Mouse (Mus musculus) embryonic facial prominence, embryonic 11.5 days (tissue): Measurements from ENCODE around the gene Klf5. TPM values are rescaled to one million over a fixed set of nuclear protein-coding genes. Genes with fewer than 3 reads are reported as not detected.

Source experiments
- ATAC-seq: fragments of 200-750 bp; cut with Nextera tagmentation; replicated peaks from 2 replicates; pipeline ENCODE4 v1.8.0; 2017; ENCODE audit warnings: low read depth; ENCODE audit not compliant: insufficient number of reproducible peaks, low FRiP score, low TSS enrichment
- DNase-seq: peaks from one replicate; pipeline ENCODE4 v3.0.0-alpha.2; 2015; ENCODE audit warnings: low spot score
- H3K27ac ChIP-seq: fragments of 300-500 bp; sonication (generic); replicated peaks from 2 replicates; pipeline ENCODE4 v1.5.1; 2014; ENCODE audit warnings: mild to moderate bottlenecking, low read depth, low read length, control low read depth
- H3K27me3 ChIP-seq: fragments of 300-500 bp; sonication (generic); 2 replicates; pipeline ENCODE4 v1.6.1; 2014; ENCODE audit warnings: mild to moderate bottlenecking, low read length, moderate library complexity, mixed read lengths; ENCODE audit not compliant: control insufficient read depth, insufficient read depth
- H3K36me3 ChIP-seq: fragments of 300-500 bp; sonication (generic); replicated peaks from 2 replicates; pipeline ENCODE4 v1.6.1; 2014; ENCODE audit warnings: low read depth, mild to moderate bottlenecking, low read length, moderate library complexity, mixed read lengths; ENCODE audit not compliant: control insufficient read depth, insufficient read depth
- H3K4me1 ChIP-seq: fragments of 300-500 bp; sonication (generic); 2 replicates; pipeline ENCODE4 v1.6.1; 2014; ENCODE audit warnings: low read length, mixed read lengths; ENCODE audit not compliant: control insufficient read depth, insufficient read depth
- H3K4me2 ChIP-seq: fragments of 300-500 bp; sonication (generic); 2 replicates; pipeline ENCODE4 v1.6.1; 2014; ENCODE audit warnings: low read depth, mild to moderate bottlenecking, control low read depth, low read length, moderate library complexity
- H3K4me3 ChIP-seq: fragments of 300-500 bp; sonication (generic); 2 replicates; pipeline ENCODE4 v1.5.1; 2014; ENCODE audit warnings: low read depth, low read length, control low read depth
- H3K9ac ChIP-seq: fragments of 300-500 bp; sonication (generic); replicated peaks from 2 replicates; pipeline ENCODE4 v1.6.1; 2014; ENCODE audit warnings: mild to moderate bottlenecking, control low read depth, low read length
- H3K9me3 ChIP-seq: fragments of 300-500 bp; sonication (generic); replicated peaks from 2 replicates; pipeline ENCODE4 v1.6.1; 2016; ENCODE audit warnings: mild to moderate bottlenecking, low read length, inconsistent platforms, mixed read lengths; ENCODE audit not compliant: control insufficient read depth
- WGBS: fragments of 180-500 bp; shearing (Covaris S2); extraction: QIAGEN DNeasy Blood & Tissue Kit; methylation state at CpG from one replicate; pipeline ENCODE4 v1.1.7; 2014; 5-methylcytosine and 5-hydroxymethylcytosine counted together
- polyA plus RNA-seq: library from polyadenylated mRNA; unstranded; fragments of >200 nt; fragmentation: Nextera tagmentation; extraction: Ambion mirVana; gene quantifications from 2 replicates; pipeline ENCODE4 v1.2.1, GENCODE M21; 2014

Klf5 gene
- polyA plus RNA-seq, 1 experiment from 2014 or later, result 4.8 TPM

DNA sequence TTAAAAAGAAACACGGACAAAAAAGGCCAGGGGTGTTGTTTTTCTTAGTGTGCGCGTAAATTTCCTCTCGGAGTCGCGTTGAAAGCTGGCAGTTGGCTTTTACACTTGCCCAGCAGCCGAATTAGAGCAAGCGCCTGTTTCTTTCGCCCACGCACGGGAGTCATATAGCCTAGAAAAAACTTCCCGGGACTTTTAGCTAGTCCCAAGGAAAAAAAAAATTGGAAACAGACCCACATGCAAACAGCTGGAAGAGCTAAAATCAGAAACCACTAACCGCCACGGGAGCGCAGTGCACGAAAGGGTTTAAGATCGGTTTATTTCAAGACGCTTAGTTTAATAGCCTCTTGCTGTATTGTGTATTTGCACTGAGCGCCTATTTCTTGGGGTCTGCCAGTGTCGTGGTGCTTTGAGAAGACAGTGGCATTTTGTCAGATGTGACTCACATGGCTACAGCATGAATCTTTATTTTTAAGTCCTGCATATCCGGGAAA, 1.3 kb downstream of the Klf5 start:
- ATAC-seq (no peak), DNase-seq (peak; percentile 56)
- no peak overlapping the region for H3K9ac ChIP-seq

DNA sequence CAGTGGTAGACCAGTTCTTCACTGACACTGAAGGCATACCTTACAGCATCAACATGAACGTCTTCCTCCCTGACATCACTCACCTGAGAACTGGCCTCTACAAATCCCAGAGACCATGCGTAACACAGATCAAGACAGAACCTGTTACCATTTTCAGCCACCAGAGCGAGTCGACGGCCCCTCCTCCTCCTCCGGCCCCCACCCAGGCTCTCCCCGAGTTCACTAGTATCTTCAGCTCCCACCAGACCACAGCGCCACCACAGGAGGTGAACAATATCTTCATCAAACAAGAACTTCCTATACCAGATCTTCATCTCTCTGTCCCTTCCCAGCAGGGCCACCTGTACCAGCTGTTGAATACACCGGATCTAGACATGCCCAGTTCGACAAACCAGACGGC, 3.0 kb downstream of the Klf5 start:
- no peak overlapping the region for H3K4me2 ChIP-seq
- no peak overlapping the region for H3K4me3 ChIP-seq
- ATAC-seq (no peak), DNase-seq (no peak)
- no peaks in the 10 kb centered on the region for H3K36me3 ChIP-seq
- H3K4me1 ChIP-seq, result 0 out of 2 replicates have a peak, but pooled peaks cover 3% of the 10 kb centered on the region
- 63% methylated on average over 11 of the region's 11 CpGs for WGBS
- peaks cover 3% of the 10 kb centered on the region for H3K27me3 ChIP-seq
- no peak overlapping the region for H3K27ac ChIP-seq
- H3K9ac ChIP-seq, result no peak overlapping the region
- no peaks in the 10 kb centered on the region for H3K9me3 ChIP-seq

More for the DNA sequence above, 1.3 kb downstream of the Klf5 start:
- Histone ChIP-seq H3K36me3 (no peaks in the 10 kb centered on the region), H3K4me3 (peak overlapping the region; percentile 61), H3K27me3 (peaks cover 3% of the 10 kb centered on the region), H3K27ac (no peak overlapping the region), H3K9me3 (no peaks in the 10 kb centered on the region), H3K4me1 (0 out of 2 replicates have a peak, but pooled peaks cover 3% of the 10 kb centered on the region), H3K4me2 (peak overlapping the region; percentile 97)
- WGBS, result 6% methylated on average over 21 of the region's 21 CpGs

DNA sequence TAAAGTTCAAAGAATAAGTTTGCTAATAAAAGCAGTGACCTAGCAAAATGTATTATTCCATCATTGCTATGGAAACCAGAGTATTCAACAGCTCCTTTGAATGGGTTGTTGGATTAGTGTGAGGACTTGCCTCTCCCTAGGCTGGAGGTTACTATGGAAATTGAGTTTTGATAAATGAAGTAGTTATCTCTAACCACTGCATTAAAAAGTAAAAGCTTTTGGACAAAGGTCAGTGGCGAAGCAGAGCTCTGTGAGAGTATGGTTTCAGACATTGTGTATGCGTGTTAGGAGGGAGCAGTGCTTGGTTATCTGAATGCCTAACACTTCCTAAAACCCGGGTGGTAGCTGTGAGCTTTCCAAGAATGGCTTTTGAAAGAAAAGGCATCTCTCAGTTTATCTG, 5.9 kb downstream of the Klf5 start:
- Histone ChIP-seq H3K27ac (no peak overlapping the region), H3K4me1 (0 out of 2 replicates have a peak, but pooled peaks cover under 1% of the 10 kb centered on the region), H3K9me3 (no peaks in the 10 kb centered on the region), H3K36me3 (no peaks in the 10 kb centered on the region), H3K9ac (no peak overlapping the region), H3K4me3 (no peak overlapping the region), H3K4me2 (no peak overlapping the region), H3K27me3 (no peaks in the 10 kb centered on the region)
- WGBS, result 80% methylated on average over 3 of the region's 3 CpGs
- ATAC-seq (no peak), DNase-seq (no peak)

DNA sequence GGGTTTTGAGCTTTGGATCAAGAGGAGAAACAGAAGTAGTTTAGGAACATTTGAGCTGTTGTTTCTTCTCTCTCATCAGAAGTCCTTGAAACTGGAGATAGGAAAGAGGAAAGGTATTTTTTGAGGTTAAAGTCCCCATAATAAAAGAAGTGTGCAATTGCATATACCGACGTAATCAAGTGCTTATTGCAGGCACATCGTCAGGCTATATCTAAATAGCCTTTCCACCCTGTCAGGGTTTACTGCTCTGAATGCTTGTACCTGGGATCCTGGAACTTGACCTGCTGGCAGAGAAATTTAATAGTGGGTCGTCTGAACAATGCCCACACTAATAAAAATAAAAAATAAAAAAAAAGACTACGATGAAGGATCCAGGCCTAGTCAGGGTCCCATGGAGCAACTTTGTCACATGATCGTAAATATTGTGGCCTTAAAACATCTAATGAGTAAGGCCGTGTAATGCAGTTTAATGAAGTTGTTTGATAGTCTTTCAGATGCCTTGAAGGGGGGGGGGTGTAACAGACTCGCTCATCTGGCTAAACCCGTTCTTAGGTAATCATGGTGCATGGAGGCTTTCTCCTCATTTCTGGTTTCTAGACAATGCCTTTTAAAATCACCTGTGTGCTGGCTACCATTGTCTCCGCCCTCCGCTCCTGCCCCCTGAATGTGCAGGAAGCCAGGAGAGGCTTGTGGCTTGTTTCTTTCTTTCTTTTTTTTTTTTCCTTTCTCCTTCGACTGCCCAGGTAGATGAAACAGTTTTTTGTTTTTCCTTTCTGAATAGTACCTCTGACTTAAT, 6.7 kb downstream of the Klf5 start:
- 78% methylated on average over 12 of the region's 12 CpGs for WGBS
- Histone ChIP-seq H3K4me1 (no peaks in the 10 kb centered on the region), H3K27me3 (no peaks in the 10 kb centered on the region), H3K36me3 (no peaks in the 10 kb centered on the region), H3K4me2 (no peak overlapping the region), H3K27ac (no peak overlapping the region), H3K9me3 (no peaks in the 10 kb centered on the region), H3K9ac (no peak overlapping the region), H3K4me3 (no peak overlapping the region)
- ATAC-seq, result no peak
- DNase-seq, result peak; percentile 13

DNA sequence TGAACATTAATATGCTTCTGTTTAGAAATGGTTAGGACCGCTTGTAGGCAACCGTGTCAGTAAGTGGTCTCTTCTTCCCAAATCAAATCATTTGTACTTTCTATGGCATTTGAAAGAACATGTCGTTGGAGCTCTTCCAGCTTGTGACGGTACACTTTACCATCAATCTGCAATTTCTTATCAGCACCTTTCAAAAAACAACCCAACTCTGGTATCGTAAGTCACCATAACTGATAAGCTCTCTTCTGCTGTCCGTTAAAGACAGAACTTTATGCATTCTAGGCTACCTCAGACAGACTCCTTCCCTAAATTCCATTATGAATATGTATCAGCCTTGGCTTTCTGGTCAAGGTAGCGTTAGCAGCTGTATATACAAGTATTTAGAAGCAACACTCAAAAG, 7.9 kb downstream of the Klf5 start:
- Histone ChIP-seq H3K27me3 (no peaks in the 10 kb centered on the region), H3K4me1 (no peaks in the 10 kb centered on the region), H3K9me3 (no peaks in the 10 kb centered on the region), H3K36me3 (no peaks in the 10 kb centered on the region), H3K9ac (no peak overlapping the region), H3K4me3 (no peak overlapping the region), H3K4me2 (no peak overlapping the region), H3K27ac (no peak overlapping the region)
- ATAC-seq (no peak), DNase-seq (no peak)
- WGBS, result 94% methylated on average over 7 of the region's 7 CpGs

DNA sequence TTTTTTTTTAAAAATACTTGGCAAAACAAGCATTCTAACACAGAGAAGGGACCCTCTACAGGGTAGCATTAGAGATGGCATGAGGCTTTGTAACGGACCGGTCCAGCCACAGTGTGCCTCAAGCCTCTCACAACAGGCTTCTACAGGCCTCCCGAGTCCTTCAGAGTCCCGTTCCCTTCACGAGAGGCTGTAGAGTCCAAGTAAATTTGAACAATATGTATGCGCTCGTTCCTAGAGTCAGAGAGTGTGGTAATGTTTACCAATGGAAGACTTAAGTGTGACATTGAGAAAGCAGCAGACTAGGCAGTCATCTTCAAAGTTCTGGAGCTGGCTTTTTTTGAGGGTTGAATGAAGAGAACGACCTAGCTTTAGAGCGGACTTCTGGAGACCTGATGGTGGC, 11.1 kb downstream of the Klf5 start:
- no peaks in the 10 kb centered on the region for H3K9me3 ChIP-seq
- H3K4me1 ChIP-seq, result no peaks in the 10 kb centered on the region
- DNase-seq (no peak), ATAC-seq (no peak)
- WGBS, result 85% methylated on average over 9 of the region's 9 CpGs
- no peaks in the 10 kb centered on the region for H3K27me3 ChIP-seq
- no peak overlapping the region for H3K4me2 ChIP-seq
- no peaks in the 10 kb centered on the region for H3K36me3 ChIP-seq
- H3K9ac ChIP-seq, result no peak overlapping the region
- no peak overlapping the region for H3K4me3 ChIP-seq
- H3K27ac ChIP-seq, result no peak overlapping the region

DNA sequence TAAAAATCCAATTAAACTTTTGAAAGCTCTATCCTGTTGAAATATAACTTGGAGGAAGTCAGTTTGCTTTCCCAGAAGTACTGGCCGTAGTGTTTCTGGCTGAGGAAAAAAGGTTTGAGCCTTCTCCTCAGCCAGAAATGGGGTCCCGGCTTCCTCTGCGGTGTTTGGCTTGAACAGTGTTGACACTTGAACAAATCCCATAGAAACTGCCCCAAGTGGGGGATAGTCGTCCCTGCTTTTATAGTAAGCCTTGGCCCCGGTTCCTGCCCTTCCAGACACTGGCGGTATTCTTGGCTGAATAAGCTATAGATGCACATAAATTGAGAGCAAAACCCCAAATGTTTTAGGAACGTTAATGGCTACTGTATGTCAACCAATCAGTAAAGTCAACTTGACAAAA, 11.9 kb downstream of the Klf5 start:
- Histone ChIP-seq H3K4me1 (no peaks in the 10 kb centered on the region), H3K4me2 (no peak overlapping the region), H3K27ac (no peak overlapping the region), H3K36me3 (no peaks in the 10 kb centered on the region), H3K4me3 (no peak overlapping the region), H3K27me3 (no peaks in the 10 kb centered on the region), H3K9me3 (no peaks in the 10 kb centered on the region), H3K9ac (no peak overlapping the region)
- WGBS, result 82% methylated on average over 7 of the region's 7 CpGs
- ATAC-seq (no peak), DNase-seq (no peak)

DNA sequence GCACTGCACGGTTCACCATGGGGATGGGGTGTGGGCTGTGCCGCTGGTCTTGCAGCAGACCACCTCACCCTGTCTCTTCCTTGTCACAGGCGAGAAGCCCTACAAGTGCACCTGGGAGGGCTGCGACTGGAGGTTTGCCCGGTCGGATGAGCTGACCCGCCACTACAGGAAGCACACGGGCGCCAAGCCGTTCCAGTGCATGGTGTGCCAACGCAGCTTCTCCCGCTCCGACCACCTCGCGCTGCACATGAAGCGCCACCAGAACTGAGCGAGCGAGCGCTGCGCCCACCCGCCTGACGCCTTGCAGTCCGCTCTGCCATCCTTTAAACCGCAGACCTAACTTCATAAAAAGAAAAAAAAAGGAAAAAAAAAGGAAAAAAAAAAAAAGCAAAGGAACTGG, 14.6 kb downstream of the Klf5 start:
- no peak overlapping the region for H3K4me2 ChIP-seq
- no peaks in the 10 kb centered on the region for H3K9me3 ChIP-seq
- H3K27ac ChIP-seq, result no peak overlapping the region
- no peaks in the 10 kb centered on the region for H3K4me1 ChIP-seq
- H3K27me3 ChIP-seq, result no peaks in the 10 kb centered on the region
- 71% methylated on average over 24 of the region's 24 CpGs for WGBS
- H3K36me3 ChIP-seq, result no peaks in the 10 kb centered on the region
- H3K9ac ChIP-seq, result no peak overlapping the region
- no peak overlapping the region for H3K4me3 ChIP-seq
- no peak for DNase-seq
- ATAC-seq, result no peak
